Mouse (Mus musculus) stomach, embryonic 15.5 days (tissue): ENCODE measurements around the gene Cluh. TPM values are rescaled to one million over a fixed set of nuclear protein-coding genes. Genes with fewer than 3 reads are reported as not detected.

ENCODE experiments used
- ATAC-seq: fragments of 200-750 bp; cut with Nextera tagmentation; 2 replicates; pipeline ENCODE4 v1.8.0; 2017; ENCODE audit warnings: low read depth, moderate number of reproducible peaks, moderate TSS enrichment; ENCODE audit not compliant: insufficient read depth, low FRiP score
- H3K27ac ChIP-seq: fragments of 300-500 bp; sonication (generic); 2 replicates; pipeline ENCODE4 v1.5.1; 2015; ENCODE audit warnings: mild to moderate bottlenecking, inconsistent platforms
- H3K27me3 ChIP-seq: fragments of 300-500 bp; sonication (generic); replicated peaks from 2 replicates; pipeline ENCODE4 v1.6.1; 2015; ENCODE audit warnings: inconsistent platforms
- H3K36me3 ChIP-seq: fragments of 300-500 bp; sonication (generic); 2 replicates; pipeline ENCODE4 v1.6.1; 2015; ENCODE audit warnings: inconsistent platforms
- H3K4me1 ChIP-seq: fragments of 300-500 bp; sonication (generic); 2 replicates; pipeline ENCODE4 v1.6.1; 2015; ENCODE audit warnings: inconsistent platforms
- H3K4me2 ChIP-seq: fragments of 300-500 bp; sonication (generic); 2 replicates; pipeline ENCODE4 v1.6.1; 2015; ENCODE audit warnings: mild to moderate bottlenecking, inconsistent platforms
- H3K4me3 ChIP-seq: fragments of 300-500 bp; sonication (generic); replicated peaks from 2 replicates; pipeline ENCODE4 v1.5.1; 2015; ENCODE audit warnings: inconsistent platforms
- H3K9ac ChIP-seq: fragments of 300-500 bp; sonication (generic); 2 replicates; pipeline ENCODE4 v1.6.1; 2015; ENCODE audit warnings: inconsistent platforms
- H3K9me3 ChIP-seq: fragments of 300-500 bp; sonication (generic); 2 replicates; pipeline ENCODE4 v1.6.1; 2016; ENCODE audit warnings: inconsistent platforms
- WGBS: fragments of 180-500 bp; shearing (Covaris S2); methylation state at CpG from one replicate; pipeline ENCODE4 v1.1.7; 2015; 5-methylcytosine and 5-hydroxymethylcytosine counted together
- polyA plus RNA-seq: library from polyadenylated mRNA; unstranded; fragments of >200 nt; fragmentation: Nextera tagmentation; extraction: Ambion mirVana; gene quantifications from 2 replicates; pipeline ENCODE4 v1.2.1, GENCODE M21; 2015

Gene Cluh
- polyA plus RNA-seq, 1 experiment from 2014 or later, result 34.9 TPM

DNA sequence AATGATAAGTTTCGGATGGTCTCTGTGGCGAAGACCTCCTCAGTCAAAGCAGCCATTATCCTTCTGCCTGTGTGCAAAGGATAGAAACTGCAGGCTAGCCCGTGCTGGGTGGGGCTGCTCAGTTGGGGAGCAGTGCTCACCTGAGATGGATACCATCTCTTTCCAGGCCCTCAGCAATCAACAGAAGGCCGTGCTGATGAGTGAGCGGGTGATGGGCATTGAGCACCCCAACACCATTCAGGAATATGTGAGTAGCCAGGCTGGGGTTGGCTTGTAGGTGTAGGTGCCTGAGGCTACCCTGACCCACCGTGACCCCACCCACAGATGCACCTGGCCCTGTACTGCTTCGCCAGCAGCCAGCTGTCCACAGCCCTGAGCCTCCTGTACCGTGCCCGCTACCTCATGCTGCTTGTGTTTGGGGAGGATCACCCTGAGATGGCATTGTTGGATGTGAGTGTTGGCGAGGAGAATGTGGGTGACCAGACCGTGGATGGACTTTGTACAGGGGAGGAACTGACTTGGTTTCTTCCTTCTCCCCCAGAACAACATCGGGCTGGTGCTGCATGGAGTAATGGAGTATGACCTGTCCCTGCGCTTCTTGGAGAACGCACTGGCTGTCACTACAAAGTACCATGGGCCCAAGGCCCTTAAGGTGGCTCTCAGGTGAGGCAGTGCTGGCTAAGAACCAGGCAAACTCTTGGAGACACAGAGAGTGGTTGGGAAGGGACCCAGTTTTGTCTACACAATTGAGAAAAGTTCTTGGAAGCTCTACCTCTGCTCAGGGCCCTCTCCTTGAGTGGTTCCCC, 17.7 kb downstream of the Cluh start:
- no peak for ATAC-seq
- H3K36me3 ChIP-seq, result peaks cover 55% of the 10 kb centered on the region

GRCm38 (mm10) chr11:74667582-74668010, 18.3 kb downstream of the Cluh start:
- no peak overlapping the region for H3K9ac ChIP-seq
- no peak overlapping the region for H3K4me3 ChIP-seq
- no peaks in the 10 kb centered on the region for H3K9me3 ChIP-seq
- 97% methylated on average over 13 of the region's 13 CpGs for WGBS
- H3K4me1 ChIP-seq, result no peaks in the 10 kb centered on the region
- ATAC-seq, result no peak
- H3K27ac ChIP-seq, result no peak overlapping the region
- H3K27me3 ChIP-seq, result no peaks in the 10 kb centered on the region
- no peak overlapping the region for H3K4me2 ChIP-seq
- H3K36me3 ChIP-seq, result peaks cover 49% of the 10 kb centered on the region

More for the DNA sequence above, 17.7 kb downstream of the Cluh start:
- Histone ChIP-seq H3K27ac (no peak overlapping the region), H3K4me1 (no peaks in the 10 kb centered on the region), H3K4me3 (no peak overlapping the region), H3K9ac (no peak overlapping the region), H3K4me2 (no peak overlapping the region), H3K27me3 (no peaks in the 10 kb centered on the region), H3K9me3 (no peaks in the 10 kb centered on the region)
- WGBS, result 90% methylated on average over 14 of the region's 14 CpGs

DNA sequence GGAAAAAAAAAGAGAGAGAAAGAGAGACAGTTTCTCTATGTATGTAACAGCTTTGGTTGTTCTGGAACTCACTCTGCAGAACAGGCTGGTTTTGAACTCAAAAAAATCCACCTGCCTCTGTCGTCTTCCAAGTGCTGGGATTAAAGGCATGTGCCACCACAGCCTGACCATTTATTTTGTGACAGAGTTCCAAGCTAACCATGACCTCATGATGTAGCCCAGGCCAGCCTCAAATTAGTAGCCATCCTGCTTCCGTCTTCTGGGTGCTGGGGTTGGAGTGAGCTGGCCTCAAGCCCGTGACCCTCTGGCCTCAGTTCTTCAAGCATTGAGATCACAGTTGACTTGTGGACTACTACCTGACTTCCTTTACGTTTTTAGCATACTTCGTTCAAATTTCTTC, 19.2 kb downstream of the Cluh start:
- WGBS, result 87% methylated on average over 5 of the region's 5 CpGs
- Histone ChIP-seq H3K9ac (no peak overlapping the region), H3K36me3 (peaks cover 45% of the 10 kb centered on the region), H3K4me3 (no peak overlapping the region), H3K27ac (no peak overlapping the region), H3K4me2 (no peak overlapping the region), H3K27me3 (no peaks in the 10 kb centered on the region), H3K9me3 (no peaks in the 10 kb centered on the region), H3K4me1 (no peaks in the 10 kb centered on the region)
- no peak for ATAC-seq

- Histone ChIP-seq H3K9ac (no peak overlapping the region), H3K4me1 (no peaks in the 10 kb centered on the region), H3K27me3 (no peaks in the 10 kb centered on the region), H3K4me2 (no peak overlapping the region), H3K4me3 (no peak overlapping the region), H3K27ac (no peak overlapping the region), H3K36me3 (peaks cover 40% of the 10 kb centered on the region), H3K9me3 (no peaks in the 10 kb centered on the region)
- 89% methylated on average over 2 of the region's 2 CpGs for WGBS
- ATAC-seq, result no peak
These were observed 19.7 kb downstream of the Cluh start for GRCm38 (mm10) chr11:74668971-74669370.

DNA sequence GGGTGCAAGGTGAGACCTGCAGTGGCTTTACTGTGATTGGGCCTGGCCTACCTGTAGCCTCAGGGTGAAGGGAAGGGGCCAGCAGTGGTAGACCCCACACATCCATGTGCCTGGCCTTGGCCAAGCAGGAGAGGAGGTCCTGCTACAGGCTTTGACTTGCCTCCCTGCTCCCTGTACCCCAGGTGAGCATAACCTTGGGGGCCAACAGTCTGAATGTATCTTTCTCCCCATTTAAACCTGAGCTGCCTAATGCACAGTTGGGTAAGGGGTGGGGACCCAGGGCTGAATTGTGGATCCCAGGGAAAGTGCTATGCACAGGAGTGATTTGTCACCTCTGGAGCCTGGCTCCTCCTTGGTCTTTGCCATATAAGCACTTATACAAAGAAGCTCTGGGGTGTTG, 20.9 kb downstream of the Cluh start:
- H3K9me3 ChIP-seq, result no peaks in the 10 kb centered on the region
- H3K27me3 ChIP-seq, result no peaks in the 10 kb centered on the region
- no peaks in the 10 kb centered on the region for H3K4me1 ChIP-seq
- peaks cover 35% of the 10 kb centered on the region for H3K36me3 ChIP-seq
- no peak for ATAC-seq
- no peak overlapping the region for H3K27ac ChIP-seq
- no peak overlapping the region for H3K4me2 ChIP-seq
- H3K9ac ChIP-seq, result no peak overlapping the region
- no peak overlapping the region for H3K4me3 ChIP-seq

DNA sequence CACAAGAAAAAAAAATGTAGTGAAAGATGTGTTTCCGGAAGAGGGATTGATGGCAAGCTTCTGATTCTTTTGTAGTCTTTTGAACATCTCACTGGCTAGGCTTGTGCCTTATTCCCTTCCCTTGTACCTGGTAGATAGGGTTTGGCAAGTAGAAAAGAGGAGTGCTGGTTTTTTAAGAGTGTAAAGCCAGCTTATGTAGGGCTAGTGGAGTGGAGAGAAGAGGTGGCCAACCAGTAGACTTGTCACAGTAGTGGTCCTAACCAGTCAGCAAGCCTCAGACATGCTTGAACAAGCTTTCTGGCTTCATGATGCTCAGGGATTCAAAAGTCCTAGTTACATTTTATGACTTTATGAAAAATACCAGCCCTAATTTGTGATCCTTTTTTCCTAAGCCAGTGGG, 21.7 kb downstream of the Cluh start:
- WGBS, result 89% methylated on average over 1 of the region's 1 CpGs
- Histone ChIP-seq H3K36me3 (peaks cover 31% of the 10 kb centered on the region), H3K4me3 (no peak overlapping the region)

DNA sequence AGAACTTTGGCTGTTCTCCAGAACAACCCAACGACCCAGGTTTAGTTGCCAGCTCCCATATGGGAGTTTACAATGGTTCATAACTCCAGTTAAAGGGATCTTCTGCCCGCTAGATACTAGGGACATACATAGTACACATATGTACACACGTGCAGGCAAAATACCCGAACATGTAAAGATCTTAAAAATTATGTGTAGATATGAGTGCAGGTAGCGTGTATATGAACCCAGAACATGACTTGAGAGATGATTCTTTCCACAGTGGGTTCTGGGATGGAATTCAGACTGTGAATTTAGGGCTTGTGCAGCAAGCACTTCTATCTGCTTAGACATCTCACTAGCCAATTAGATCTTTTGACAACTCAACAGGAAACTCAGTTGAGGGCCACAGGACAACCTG, 22.5 kb downstream of the Cluh start:
- Histone ChIP-seq H3K4me3 (no peak overlapping the region), H3K4me1 (no peaks in the 10 kb centered on the region), H3K9me3 (no peaks in the 10 kb centered on the region), H3K36me3 (peaks cover 25% of the 10 kb centered on the region), H3K27me3 (no peaks in the 10 kb centered on the region), H3K4me2 (no peak overlapping the region), H3K27ac (no peak overlapping the region), H3K9ac (no peak overlapping the region)
- ATAC-seq, result no peak
- 82% methylated on average over 5 of the region's 5 CpGs for WGBS

More for the DNA sequence above, 21.7 kb downstream of the Cluh start:
- Histone ChIP-seq H3K9ac (no peak overlapping the region), H3K9me3 (no peaks in the 10 kb centered on the region), H3K27ac (no peak overlapping the region), H3K4me1 (no peaks in the 10 kb centered on the region), H3K4me2 (no peak overlapping the region), H3K27me3 (no peaks in the 10 kb centered on the region)
- no peak for ATAC-seq

GRCm38 (mm10) chr11:74672901-74673513, 23.7 kb downstream of the Cluh start:
- no peak for ATAC-seq
- H3K4me2 ChIP-seq, result no peak overlapping the region
- no peaks in the 10 kb centered on the region for H3K4me1 ChIP-seq
- 75% methylated on average over 6 of the region's 6 CpGs for WGBS
- no peak overlapping the region for H3K27ac ChIP-seq
- H3K9ac ChIP-seq, result no peak overlapping the region
- H3K9me3 ChIP-seq, result no peaks in the 10 kb centered on the region
- peaks cover 24% of the 10 kb centered on the region for H3K36me3 ChIP-seq
- H3K27me3 ChIP-seq, result no peaks in the 10 kb centered on the region
- H3K4me3 ChIP-seq, result no peak overlapping the region

GRCm38 (mm10) chr11:74673561-74673960, 24.3 kb downstream of the Cluh start:
- Histone ChIP-seq H3K36me3 (peaks cover 27% of the 10 kb centered on the region), H3K9me3 (no peaks in the 10 kb centered on the region), H3K4me3 (no peak overlapping the region), H3K9ac (no peak overlapping the region), H3K27ac (no peak overlapping the region), H3K4me2 (no peak overlapping the region), H3K27me3 (no peaks in the 10 kb centered on the region), H3K4me1 (no peaks in the 10 kb centered on the region)
- ATAC-seq, result peak; percentile 67; the same call in 1 of the 2 replicates
- WGBS, result 82% methylated on average over 1 of the region's 1 CpGs

- ATAC-seq, result no peak
- WGBS, result 93% methylated on average over 8 of the region's 8 CpGs
- no peaks in the 10 kb centered on the region for H3K9me3 ChIP-seq
- H3K9ac ChIP-seq, result no peak overlapping the region
- peaks cover 26% of the 10 kb centered on the region for H3K36me3 ChIP-seq
- no peak overlapping the region for H3K27ac ChIP-seq
- H3K4me3 ChIP-seq, result no peak overlapping the region
- H3K4me1 ChIP-seq, result no peaks in the 10 kb centered on the region
- no peaks in the 10 kb centered on the region for H3K27me3 ChIP-seq
- H3K4me2 ChIP-seq, result no peak overlapping the region
These were observed 25.4 kb downstream of the Cluh start for GRCm38 (mm10) chr11:74674713-74675112.

GRCm38 (mm10) chr11:74675156-74675555, 25.9 kb downstream of the Cluh start:
- ATAC-seq, result no peak
- H3K4me1 ChIP-seq, result no peaks in the 10 kb centered on the region
- H3K27ac ChIP-seq, result no peak overlapping the region
- H3K27me3 ChIP-seq, result no peaks in the 10 kb centered on the region
- 87% methylated on average over 4 of the region's 4 CpGs for WGBS
- no peak overlapping the region for H3K4me3 ChIP-seq
- no peak overlapping the region for H3K4me2 ChIP-seq
- peaks cover 31% of the 10 kb centered on the region for H3K36me3 ChIP-seq
- H3K9me3 ChIP-seq, result no peaks in the 10 kb centered on the region
- H3K9ac ChIP-seq, result no peak overlapping the region

DNA sequence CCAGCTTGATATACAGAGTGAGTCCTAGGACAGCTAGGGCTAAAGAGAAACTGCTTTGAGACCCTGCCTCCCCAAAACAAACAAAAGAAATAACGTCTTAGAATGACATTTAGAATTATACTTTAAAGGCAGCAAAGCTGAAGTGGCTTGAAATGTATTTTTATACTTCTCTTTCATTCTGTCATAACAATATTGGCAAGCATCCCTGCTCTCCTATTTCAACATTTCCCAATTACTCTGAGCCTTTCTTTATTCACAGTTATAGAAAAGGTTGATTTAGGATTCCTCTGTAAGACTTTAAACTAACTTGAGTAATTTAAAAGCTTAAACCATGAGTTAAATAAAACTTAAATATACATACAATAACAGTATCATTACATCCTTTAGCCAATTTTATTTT, 42.9 kb downstream of the Cluh start:
- Histone ChIP-seq H3K36me3 (0 out of 2 replicates have a peak, but pooled peaks cover 8% of the 10 kb centered on the region), H3K9me3 (no peaks in the 10 kb centered on the region), H3K27me3 (no peaks in the 10 kb centered on the region), H3K9ac (no peak overlapping the region), H3K27ac (no peak overlapping the region), H3K4me2 (no peak overlapping the region), H3K4me3 (no peak overlapping the region), H3K4me1 (no peaks in the 10 kb centered on the region)
- ATAC-seq, result no peak
- 65% methylated on average over 1 of the region's 1 CpGs for WGBS
